ENCODE assay signal across 9 mouse cellular contexts in genomic region chr11:57868753-57869460, GRCm38 (mm10). TPM values are rescaled to one million over a fixed set of nuclear protein-coding genes. Genes with fewer than 3 reads are reported as not detected.
DNase-seq lines count a peak whose midpoint lies in the region; ATAC-seq and TF ChIP-seq lines count a peak whose summit lies in the region.
"Had no signal": no experiment of that assay in that cellular context is flagged by ENCODE, and none has a peak within 500 bp of the region (broad histone marks: within the 10 kb centered on the region; RNA-seq: fewer than 3 reads in every experiment).

No protein-coding gene starts in this region.

- no peak overlapping the region for H3K4me3 ChIP-seq in heart, adult 2 months
- no peak overlapping the region for H3K4me3 ChIP-seq in neural tube, embryonic 11.5 days (ENCODE audit: low read depth, low read length)
- no peak overlapping the region for H3K4me3 ChIP-seq in neural tube, embryonic 15.5 days (replicated peaks)
- H3K4me3 ChIP-seq in lung, postnatal 0 days (ENCODE audit: low read depth, low read length) = no peak overlapping the region

- H3K9ac ChIP-seq in heart, adult 2 months (ENCODE audit: low read depth, low read length) = no peak overlapping the region
- H3K9ac ChIP-seq in neural tube, embryonic 11.5 days (ENCODE audit: low read length) = no peak overlapping the region
- H3K9ac ChIP-seq in neural tube, embryonic 15.5 days (replicated peaks) = no peak overlapping the region
- no peak overlapping the region for H3K9ac ChIP-seq in lung, postnatal 0 days (replicated peaks; ENCODE audit: low read depth)

- intact Hi-C loops in heart, adult 2 months (cut with DNase I) = no loop called here
- intact Hi-C loops in heart, postnatal 36 days (cut with DNase I) = no loop called here

- H3K4me2 ChIP-seq in neural tube, embryonic 11.5 days (ENCODE audit: low read depth) = no peak overlapping the region
- H3K4me2 ChIP-seq in neural tube, embryonic 15.5 days = no peak overlapping the region
- H3K4me2 ChIP-seq in lung, postnatal 0 days (replicated peaks; ENCODE audit: low read depth, low read length) = no peak overlapping the region

- no peaks in the 10 kb centered on the region for H3K36me3 ChIP-seq in heart, adult 2 months (ENCODE audit: control insufficient read depth, insufficient read depth, low read length)
- no peaks in the 10 kb centered on the region for H3K36me3 ChIP-seq in neural tube, embryonic 11.5 days (ENCODE audit: control insufficient read depth, insufficient read depth, low read length)
- no peaks in the 10 kb centered on the region for H3K36me3 ChIP-seq in neural tube, embryonic 15.5 days
- H3K36me3 ChIP-seq in lung, postnatal 0 days (ENCODE audit: insufficient read depth, low read length) = no peaks in the 10 kb centered on the region

- no peaks in the 10 kb centered on the region for H3K27me3 ChIP-seq in heart, adult 2 months (ENCODE audit: control insufficient read depth, insufficient read depth, low read length)
- no peaks in the 10 kb centered on the region for H3K27me3 ChIP-seq in neural tube, embryonic 11.5 days (ENCODE audit: control insufficient read depth, insufficient read depth, low read length)
- H3K27me3 ChIP-seq in neural tube, embryonic 15.5 days (replicated peaks) = no peaks in the 10 kb centered on the region
- H3K27me3 ChIP-seq in lung, postnatal 0 days (replicated peaks; ENCODE audit: insufficient read depth, low read length) = no peaks in the 10 kb centered on the region

- no peak for ATAC-seq in neural tube, embryonic 11.5 days (ENCODE audit: insufficient read depth, low FRiP score, low TSS enrichment)
- ATAC-seq in neural tube, embryonic 15.5 days (ENCODE audit: low FRiP score) = no peak
- no peak for ATAC-seq in lung, postnatal 0 days

- peak; percentile 59 for TF ChIP-seq CTCF in heart, adult 2 months (IDR thresholded peaks at IDR 0.05)
- peak; percentile 68 for TF ChIP-seq CTCF in lung, postnatal 0 days (IDR thresholded peaks at IDR 0.05)

- no peaks in the 10 kb centered on the region for H3K9me3 ChIP-seq in neural tube, embryonic 11.5 days (ENCODE audit: control insufficient read depth, low read length)
- H3K9me3 ChIP-seq in neural tube, embryonic 15.5 days (replicated peaks) = no peaks in the 10 kb centered on the region
- no peaks in the 10 kb centered on the region for H3K9me3 ChIP-seq in lung, postnatal 0 days (ENCODE audit: low read length)

- no peak for DNase-seq in heart, adult 2 months
- no peak for DNase-seq in heart, postnatal 36 days
- peak; percentile 36 for DNase-seq in neural tube, embryonic 11.5 days (ENCODE audit: low spot score)
- DNase-seq in adrenal gland, postnatal 36 days = peak; percentile 34 to 40
- DNase-seq in lung, postnatal 0 days (ENCODE audit: low spot score) = no peak
- DNase-seq in urinary bladder, postnatal 25 days (ENCODE audit: low spot score) = no peak
- DNase-seq in urinary bladder, adult 18-20 months (ENCODE audit: low spot score in 2 of 2) = no peak

- no peak for TF ChIP-seq POLR2A in heart, adult 2 months (IDR thresholded peaks at IDR 0.05; ENCODE audit: insufficient read depth, low read depth, low read length)

- 40% methylated on average over 9 of the region's 9 CpGs for WGBS in heart, adult 2 months
- WGBS in neural tube, embryonic 11.5 days = 58% methylated on average over 9 of the region's 9 CpGs
- 60% methylated on average over 9 of the region's 9 CpGs for WGBS in neural tube, embryonic 15.5 days
- 50% methylated on average over 9 of the region's 9 CpGs for WGBS in lung, postnatal 0 days

- no peak overlapping the region for H3K27ac ChIP-seq in heart, adult 2 months
- H3K27ac ChIP-seq in neural tube, embryonic 11.5 days (ENCODE audit: low read depth, low read length) = no peak overlapping the region
- H3K27ac ChIP-seq in neural tube, embryonic 15.5 days (replicated peaks) = no peak overlapping the region
- no peak overlapping the region for H3K27ac ChIP-seq in lung, postnatal 0 days (ENCODE audit: low read length)

- H3K4me1 ChIP-seq in heart, adult 2 months (ENCODE audit: control insufficient read depth, insufficient read depth, low read length) = no peaks in the 10 kb centered on the region
- H3K4me1 ChIP-seq in neural tube, embryonic 11.5 days (ENCODE audit: control insufficient read depth, insufficient read depth, low read length) = no peaks in the 10 kb centered on the region
- H3K4me1 ChIP-seq in neural tube, embryonic 15.5 days = no peaks in the 10 kb centered on the region
- 0 out of 2 replicates have a peak, but pooled peaks cover 3% of the 10 kb centered on the region for H3K4me1 ChIP-seq in lung, postnatal 0 days (ENCODE audit: insufficient read depth, low read depth, low read length)

- no peaks in the 10 kb centered on the region for H3K79me2 ChIP-seq in heart, adult 2 months (replicated peaks; ENCODE audit: control insufficient read depth, insufficient read depth, low read length)

- TF ChIP-seq EP300 in heart, adult 2 months (IDR thresholded peaks at IDR 0.05; ENCODE audit: insufficient read depth, low read depth, low read length) = no peak
- no peak for TF ChIP-seq EP300 in lung, postnatal 0 days (IDR thresholded peaks at IDR 0.05)

RNA-seq across cellular contexts. Expression of gene Hand1, which starts 36.3 kb away (rescaled TPM):
- total RNA-seq in heart, adult 2 months (2021) = not detected
- not detected in 2 replicates for polyA plus RNA-seq in heart, adult 2 months (2012; rRNA removed)
- total RNA-seq in heart, postnatal 36 days (2021) = not detected
- 0.26 and 0.54 TPM in 2 replicates for polyA plus RNA-seq in neural tube, embryonic 11.5 days (2014; fragmentation: Nextera tagmentation; extraction: Ambion mirVana)
- polyA plus RNA-seq in neural tube, embryonic 15.5 days (2015; fragmentation: Nextera tagmentation; extraction: Ambion mirVana) = 4.2 TPM in 1 of 2 replicates, not detected in the other
- total RNA-seq in adrenal gland, postnatal 36 days (2021) = 1 to 10 TPM; 5.3 to 9.3 TPM
- polyA plus RNA-seq in lung, postnatal 0 days (2015; fragmentation: Nextera tagmentation; extraction: Ambion mirVana) = not detected in 2 replicates
- total RNA-seq: layer of hippocampus, adult 18-20 months had no signal

Comparison
In these comparisons a context has a peak if more than half of its experiments do, and no peak if none do; other contexts are left out.
1. DNase-seq: peak in neural tube, embryonic 11.5 days (single experiment) and adrenal gland, postnatal 36 days (2 of 2); none in heart, adult 2 months (0 of 2), heart, postnatal 36 days (0 of 2), lung, postnatal 0 days (single experiment), urinary bladder, postnatal 25 days (single experiment) and urinary bladder, adult 18-20 months (0 of 2).